Mouse (Mus musculus): ENCODE data around the gene Fgfr2.

DNA sequence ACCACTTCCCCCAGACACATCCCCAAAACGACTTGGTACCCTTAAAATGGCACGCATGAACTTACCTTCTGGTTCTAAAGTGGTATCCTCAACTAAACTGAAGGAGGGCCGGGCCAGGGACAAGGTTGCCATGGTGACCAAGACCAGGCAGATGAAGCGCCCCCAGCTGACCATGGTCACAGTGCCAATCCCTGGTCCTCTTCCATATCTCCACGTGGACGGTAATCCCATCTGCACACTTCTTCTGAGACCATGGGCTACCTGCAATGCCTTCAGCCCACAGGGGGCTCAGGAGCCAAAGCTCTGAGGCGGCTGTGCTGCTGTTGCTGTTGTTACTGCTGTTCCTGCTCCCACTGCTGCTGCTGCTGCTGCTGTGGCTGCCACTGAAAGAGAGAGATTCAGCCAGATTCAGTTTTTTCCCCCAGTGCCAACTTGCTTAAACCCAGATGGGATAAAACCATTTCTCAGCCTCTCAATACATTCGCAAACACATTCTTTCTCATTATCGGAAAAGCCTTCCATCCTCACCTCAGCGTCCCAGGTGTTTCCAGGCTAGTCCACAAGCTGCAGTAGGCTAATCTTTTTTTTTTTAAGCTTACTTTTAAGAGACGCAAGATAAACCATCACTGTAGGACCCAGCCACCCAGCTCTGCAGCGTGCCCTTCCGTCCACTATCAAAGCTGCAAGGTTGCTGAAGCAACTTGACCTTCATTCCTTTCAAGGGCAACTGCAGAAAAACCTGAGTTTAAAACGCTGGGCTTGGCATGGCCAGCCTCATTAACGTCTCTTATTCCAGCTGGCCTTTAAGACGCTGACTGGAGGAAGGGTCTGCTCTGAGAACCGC is 2861.2 kb downstream of the Fgfr2 start:
- TF ChIP-seq POLR2A (IDR thresholded peaks at IDR 0.05; ENCODE audit: low read depth, low read length): no peak
- no peak for TF ChIP-seq CTCF (IDR thresholded peaks at IDR 0.05; ENCODE audit: borderline replicate concordance, insufficient read depth, low read length)
